Mouse (Mus musculus): ENCODE results near the gene Casp8ap2. TPM values are rescaled to one million over a fixed set of nuclear protein-coding genes. Genes with fewer than 3 reads are reported as not detected.

Gene Casp8ap2
- total RNA-seq, 2 experiments from 2014 or later, result 4.2 to 4.7 TPM

GRCm38 (mm10) chr4:32665843-32666242 is 50.6 kb downstream of the Casp8ap2 start:
- no peak for DNase-seq (ENCODE audit: low spot score)

- DNase-seq (ENCODE audit: low spot score), result no peak
Measured at GRCm38 (mm10) chr4:32668291-32668690, 53.0 kb downstream of the Casp8ap2 start.

- DNase-seq (ENCODE audit: low spot score), result no peak
Measured at GRCm38 (mm10) chr4:32669825-32670224, 54.6 kb downstream of the Casp8ap2 start.

GRCm38 (mm10) chr4:32674025-32674424 is 58.8 kb downstream of the Casp8ap2 start:
- no peak for DNase-seq (ENCODE audit: low spot score)

- no peak for DNase-seq (ENCODE audit: low spot score)
Measured at GRCm38 (mm10) chr4:32677471-32677870, 62.2 kb downstream of the Casp8ap2 start.

- no peak for DNase-seq (ENCODE audit: low spot score)
Measured at GRCm38 (mm10) chr4:32680843-32681242, 65.6 kb downstream of the Casp8ap2 start.

- no peak for DNase-seq (ENCODE audit: low spot score)
Measured at GRCm38 (mm10) chr4:32682471-32682870, 67.2 kb downstream of the Casp8ap2 start.

GRCm38 (mm10) chr4:32683061-32683582 is 67.9 kb downstream of the Casp8ap2 start:
- no peak for DNase-seq (ENCODE audit: low spot score)

Other genes with a start within 250 kb of the Casp8ap2 start
- gene Gja10, start 12.7 kb upstream of the Casp8ap2 start, total RNA-seq (2021), result not detected
- gene Mdn1, start 41.7 kb downstream of the Casp8ap2 start, total RNA-seq (2021), result 1 to 10 TPM; 6.0 to 6.5 TPM
- gene Lyrm2, start 184.8 kb downstream of the Casp8ap2 start, total RNA-seq (2021), result 10 to 100 TPM; 23.0 to 24.9 TPM

All from gastrocnemius, adult 18-20 months (tissue).